Mouse (Mus musculus): ENCODE measurements around the gene Ncan.
"Not testable (repeated sequence)": the region's sequence is repeated elsewhere in the genome, so short reads cannot be mapped to it uniquely, and the experiment has no call there.

Gene Ncan

GRCm38 (mm10) chr8:70084191-70085065 lies 36.2 kb downstream of the Ncan start:
- no peak for DNase-seq (ENCODE audit: low read depth)

- DNase-seq (ENCODE audit: low read depth): no peak
Observed at GRCm38 (mm10) chr8:70083285-70083684, 37.4 kb downstream of the Ncan start, which contains the start of gene Hapln4. Gene Hapln4 (plus strand): TSS chr8:70083457.

GRCm38 (mm10) chr8:70081976-70082375 lies 38.7 kb downstream of the Ncan start:
- DNase-seq (ENCODE audit: low read depth): no peak

- DNase-seq (ENCODE audit: low read depth): no peak
Observed at GRCm38 (mm10) chr8:70073682-70074081, 47.0 kb downstream of the Ncan start.

- no peak for DNase-seq (ENCODE audit: low read depth)
Observed at GRCm38 (mm10) chr8:70073120-70073519, 47.6 kb downstream of the Ncan start.

GRCm38 (mm10) chr8:70072441-70073069 lies 48.1 kb downstream of the Ncan start, which contains the start of gene Tm6sf2:
Gene Tm6sf2 (plus strand): TSS chr8:70072924.
- peak; percentile 27 for DNase-seq (ENCODE audit: low read depth)

GRCm38 (mm10) chr8:70071836-70072440 lies 48.7 kb downstream of the Ncan start:
- no peak for DNase-seq (ENCODE audit: low read depth)

- DNase-seq (ENCODE audit: low read depth): no peak
Observed at GRCm38 (mm10) chr8:70057721-70058120, 63.0 kb downstream of the Ncan start.

- DNase-seq (ENCODE audit: low read depth): not testable (repeated sequence)
Observed at GRCm38 (mm10) chr8:70050434-70050833, 70.2 kb downstream of the Ncan start.

- no peak for DNase-seq (ENCODE audit: low read depth)
Observed at GRCm38 (mm10) chr8:70049662-70050061, 71.0 kb downstream of the Ncan start.

- no peak for DNase-seq (ENCODE audit: low read depth)
Observed at GRCm38 (mm10) chr8:70043996-70044395, 76.7 kb downstream of the Ncan start.

Data from c-Kit-positive CD71-positive TER-119-negative erythroid progenitor cells, embryonic 14.5 days (primary cell).